Mouse (Mus musculus) myocyte (in vitro differentiated cells): ENCODE results near the gene Rhebl1.

Source experiments
- POLR2A ChIP-seq: IDR thresholded peaks from one replicate; pipeline ENCODE4 v1.6.1; 2011; ENCODE audit warnings: low read depth, mild to moderate bottlenecking, control low read depth, moderate library complexity; ENCODE audit not compliant: insufficient read length
- REST ChIP-seq: IDR thresholded peaks from one replicate; pipeline ENCODE4 v1.6.1; 2011; ENCODE audit warnings: mild to moderate bottlenecking, control low read depth, moderate library complexity; ENCODE audit not compliant: insufficient read depth, insufficient read length

DNA sequence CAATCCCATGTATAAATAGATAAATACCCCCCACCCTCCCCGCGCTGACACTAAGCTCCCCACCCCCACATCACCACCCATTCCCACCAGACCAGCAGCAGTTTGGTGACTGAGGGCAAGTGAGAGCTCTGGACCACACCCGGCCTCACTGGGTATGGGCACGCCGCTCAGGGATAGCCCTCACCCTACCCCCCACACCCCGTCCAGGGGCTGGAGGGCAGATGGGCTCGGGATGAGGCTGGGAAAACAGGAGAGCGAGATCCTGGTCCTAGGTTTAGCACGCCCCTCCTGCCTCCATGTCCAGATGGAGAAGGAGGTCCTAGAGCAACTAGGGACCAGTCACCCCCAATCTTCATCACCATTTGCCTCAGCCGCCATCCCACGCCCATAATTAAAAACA is 61.1 kb downstream of the Rhebl1 start:
- TF ChIP-seq POLR2A (no peak), REST (no peak)
